Mouse (Mus musculus) kidney, postnatal 0 days (tissue): Measurements from ENCODE around the gene Gm13889. TPM values are rescaled to one million over a fixed set of nuclear protein-coding genes. Genes with fewer than 3 reads are reported as not detected.

ENCODE experiments used
- ATAC-seq: fragments of 200-750 bp; cut with Nextera tagmentation; replicated peaks from 2 replicates; pipeline ENCODE4 v1.8.0; 2017; ENCODE audit warnings: low read depth, moderate number of reproducible peaks, moderate TSS enrichment, moderate library complexity; ENCODE audit not compliant: low FRiP score
- DNase-seq: peaks from one replicate; pipeline ENCODE4 v3.0.0-alpha.2; 2016; ENCODE audit warnings: low spot score
- H3K27ac ChIP-seq: fragments of 300-500 bp; sonication (generic); 2 replicates; pipeline ENCODE4 v1.5.1; 2014; ENCODE audit warnings: mild to moderate bottlenecking
- H3K27me3 ChIP-seq: fragments of 300-500 bp; sonication (generic); 2 replicates; pipeline ENCODE4 v1.6.1; 2014; ENCODE audit warnings: low read length, mixed read lengths; ENCODE audit not compliant: insufficient read depth
- H3K36me3 ChIP-seq: fragments of 300-500 bp; sonication (generic); 2 replicates; pipeline ENCODE4 v1.6.1; 2014; ENCODE audit warnings: low read length, mixed read lengths; ENCODE audit not compliant: insufficient read depth
- H3K4me1 ChIP-seq: fragments of 300-500 bp; sonication (generic); replicated peaks from 2 replicates; pipeline ENCODE4 v1.6.1; 2014; ENCODE audit warnings: antibody characterized with exemption, low read length, mixed read lengths; ENCODE audit not compliant: insufficient read depth
- H3K4me2 ChIP-seq: fragments of 300-500 bp; sonication (generic); 2 replicates; pipeline ENCODE4 v1.6.1; 2014; ENCODE audit warnings: mild to moderate bottlenecking, low read length, moderate library complexity, mixed read lengths
- H3K4me3 ChIP-seq: fragments of 300-500 bp; sonication (generic); replicated peaks from 2 replicates; pipeline ENCODE4 v1.5.1; 2014; ENCODE audit warnings: low read depth, low read length
- H3K9ac ChIP-seq: fragments of 300-500 bp; sonication (generic); 2 replicates; pipeline ENCODE4 v1.6.1; 2014; ENCODE audit warnings: low read depth, low read length
- H3K9me3 ChIP-seq: fragments of 300-500 bp; sonication (generic); replicated peaks from 2 replicates; pipeline ENCODE4 v1.6.1; 2016; ENCODE audit warnings: low read length, inconsistent platforms, mixed read lengths
- CTCF ChIP-seq: IDR thresholded peaks from 2 replicates; pipeline ENCODE4 v1.5.1; 2016; ENCODE audit warnings: antibody characterized with exemption, low read depth, mild to moderate bottlenecking, moderate library complexity
- WGBS: fragments of 180-500 bp; shearing (Covaris S2); extraction: QIAGEN DNeasy Blood & Tissue Kit; methylation state at CpG from one replicate; pipeline ENCODE4 v1.1.7; 2014; 5-methylcytosine and 5-hydroxymethylcytosine counted together
- polyA plus RNA-seq: library from polyadenylated mRNA; unstranded; fragments of >200 nt; fragmentation: Nextera tagmentation; extraction: Ambion mirVana; gene quantifications from 2 replicates; pipeline ENCODE4 v1.2.1, GENCODE M21; 2015

Gene Gm13889
- polyA plus RNA-seq, 1 experiment from 2014 or later, result 24.8 TPM

DNA sequence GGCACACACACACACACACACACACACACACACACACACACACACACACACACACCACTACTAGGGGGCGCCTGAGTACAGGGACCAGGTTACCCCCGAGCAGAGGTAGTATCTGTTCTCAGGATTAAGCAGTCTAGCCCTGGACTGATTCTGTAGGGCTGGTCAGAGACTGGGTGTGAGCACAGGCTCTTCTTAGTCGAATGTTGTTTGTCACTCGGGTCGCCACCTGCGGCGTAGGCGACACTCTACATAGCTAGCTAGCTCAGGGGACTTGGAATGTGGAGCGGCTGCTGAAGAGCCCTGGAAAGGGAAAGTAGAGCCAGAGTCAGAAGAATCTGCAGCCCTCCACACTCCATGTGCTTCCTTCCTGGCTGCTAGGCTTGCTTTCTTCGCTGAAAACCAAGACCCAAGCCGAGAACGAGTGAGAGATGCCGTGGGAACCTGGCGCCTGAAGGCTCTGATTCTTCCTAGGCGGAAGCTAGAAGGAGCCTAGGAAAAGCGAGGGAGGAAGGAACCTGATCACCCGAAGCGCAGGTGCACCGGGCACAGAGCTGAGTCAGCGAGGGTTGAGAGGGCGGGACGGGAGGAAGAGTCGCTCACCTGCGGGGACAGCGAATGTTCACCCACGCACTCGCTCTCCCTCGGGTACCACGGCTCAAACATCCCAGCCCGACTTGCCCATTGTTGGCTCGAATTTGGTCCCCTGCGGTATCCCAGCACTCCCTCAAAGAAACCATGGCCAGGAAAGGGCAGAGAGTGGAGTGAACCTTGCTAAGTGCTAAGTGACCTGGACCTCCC lies 2.0 kb downstream of the Gm13889 start:
- WGBS, result under 1% methylated on average over 32 of the region's 32 CpGs

DNA sequence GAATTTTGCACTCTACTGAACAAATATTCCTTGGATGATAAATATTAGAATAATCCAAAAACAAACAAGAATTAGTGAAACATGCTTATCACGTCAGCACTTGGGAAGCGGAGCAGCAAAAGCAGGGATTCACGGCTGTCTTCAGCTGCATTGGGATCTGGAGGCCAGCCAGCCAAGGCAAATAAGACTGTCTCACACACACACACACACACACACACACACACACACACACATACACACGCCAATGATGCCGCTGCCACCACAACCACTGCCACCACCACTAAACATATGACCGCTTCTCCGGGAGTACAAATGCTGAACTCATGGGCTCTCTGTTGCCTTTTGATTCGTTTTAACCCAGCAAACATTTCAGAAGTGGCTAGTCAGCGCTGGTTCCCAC lies 3.3 kb downstream of the Gm13889 start:
- WGBS, result 79% methylated on average over 9 of the region's 9 CpGs
- Histone ChIP-seq H3K36me3 (no peaks in the 10 kb centered on the region), H3K4me2 (no peak overlapping the region), H3K4me1 (peaks cover 26% of the 10 kb centered on the region), H3K27ac (no peak overlapping the region), H3K4me3 (no peak overlapping the region), H3K9ac (no peak overlapping the region), H3K27me3 (peaks cover 19% of the 10 kb centered on the region), H3K9me3 (no peaks in the 10 kb centered on the region)
- TF ChIP-seq CTCF, result no peak
- ATAC-seq (no peak), DNase-seq (no peak)

More for the DNA sequence above, 2.0 kb downstream of the Gm13889 start:
- H3K4me2 ChIP-seq, result peak overlapping the region; percentile 91
- TF ChIP-seq CTCF, result peak; percentile 16; the same call in 1 of the 2 replicates
- peaks cover 19% of the 10 kb centered on the region for H3K27me3 ChIP-seq
- peaks cover 26% of the 10 kb centered on the region for H3K4me1 ChIP-seq
- peak overlapping the region; percentile 79; the same call in 1 of the 2 replicates for H3K9ac ChIP-seq
- no peaks in the 10 kb centered on the region for H3K9me3 ChIP-seq
- no peaks in the 10 kb centered on the region for H3K36me3 ChIP-seq
- DNase-seq (peak; percentile 42), ATAC-seq (no peak)
- no peak overlapping the region for H3K27ac ChIP-seq
- peak overlapping the region; percentile 67 for H3K4me3 ChIP-seq

- no peaks in the 10 kb centered on the region for H3K4me1 ChIP-seq
These were observed 10.0 kb downstream of the Gm13889 start for GRCm38 (mm10) chr2:93946976-93947375.

DNA sequence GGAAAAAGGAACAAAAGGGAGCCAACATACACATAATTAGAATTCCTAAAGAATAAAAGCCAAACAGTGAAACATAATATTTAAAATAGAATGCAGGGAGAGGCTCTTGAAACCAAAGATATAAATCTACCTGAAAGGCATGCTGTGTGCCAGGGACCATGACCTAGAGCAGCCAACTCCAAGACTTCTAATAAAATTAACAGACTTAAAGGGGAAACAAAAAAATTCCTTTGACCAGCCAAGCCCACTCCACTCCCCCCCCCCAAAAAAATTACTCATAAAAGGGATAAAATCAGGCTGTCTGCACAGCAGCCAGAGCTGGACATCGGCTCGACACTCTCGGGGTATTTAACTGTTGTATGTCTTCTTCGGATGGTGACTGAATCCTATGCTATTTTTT lies 12.1 kb downstream of the Gm13889 start:
- Histone ChIP-seq H3K27ac (no peak overlapping the region), H3K4me1 (no peaks in the 10 kb centered on the region), H3K4me3 (no peak overlapping the region), H3K27me3 (no peaks in the 10 kb centered on the region), H3K4me2 (no peak overlapping the region), H3K9me3 (no peaks in the 10 kb centered on the region), H3K9ac (no peak overlapping the region), H3K36me3 (no peaks in the 10 kb centered on the region)
- DNase-seq (peak; percentile 67), ATAC-seq (peak; percentile 52)
- WGBS, result 63% methylated on average over 4 of the region's 4 CpGs
- TF ChIP-seq CTCF, result no peak

More at GRCm38 (mm10) chr2:93946976-93947375, 10.0 kb downstream of the Gm13889 start:
- no peaks in the 10 kb centered on the region for H3K9me3 ChIP-seq
- no peak for TF ChIP-seq CTCF
- WGBS, result 54% methylated on average over 5 of the region's 5 CpGs
- ATAC-seq (no peak), DNase-seq (peak; percentile 35)
- no peak overlapping the region for H3K4me3 ChIP-seq
- H3K36me3 ChIP-seq, result no peaks in the 10 kb centered on the region
- H3K27me3 ChIP-seq, result no peaks in the 10 kb centered on the region
- H3K4me2 ChIP-seq, result no peak overlapping the region
- no peak overlapping the region for H3K9ac ChIP-seq
- no peak overlapping the region for H3K27ac ChIP-seq

GRCm38 (mm10) chr2:93944099-93944498 lies 12.9 kb downstream of the Gm13889 start:
- DNase-seq (no peak), ATAC-seq (no peak)
- Histone ChIP-seq H3K9ac (no peak overlapping the region), H3K27ac (no peak overlapping the region), H3K4me2 (no peak overlapping the region), H3K36me3 (no peaks in the 10 kb centered on the region), H3K27me3 (no peaks in the 10 kb centered on the region), H3K9me3 (no peaks in the 10 kb centered on the region), H3K4me3 (no peak overlapping the region), H3K4me1 (no peaks in the 10 kb centered on the region)
- peak; percentile 34; the same call in 1 of the 2 replicates for TF ChIP-seq CTCF
- 79% methylated on average over 2 of the region's 2 CpGs for WGBS

GRCm38 (mm10) chr2:93941670-93942069 lies 15.3 kb downstream of the Gm13889 start:
- Histone ChIP-seq H3K9me3 (no peaks in the 10 kb centered on the region), H3K27me3 (no peaks in the 10 kb centered on the region), H3K4me3 (no peak overlapping the region), H3K27ac (no peak overlapping the region), H3K4me1 (no peaks in the 10 kb centered on the region), H3K9ac (no peak overlapping the region), H3K36me3 (no peaks in the 10 kb centered on the region), H3K4me2 (no peak overlapping the region)
- WGBS, result 50% methylated on average over 11 of the region's 11 CpGs
- ATAC-seq, result no peak
- DNase-seq, result peak; percentile 40
- no peak for TF ChIP-seq CTCF
